Mouse (Mus musculus) ES-CJ7 (cell line): ENCODE data around the gene Krt14.

Experiments
- DNase-seq: peaks from one replicate; pipeline ENCODE4 v3.0.0; 2011; ENCODE audit warnings: low read depth, low spot score

Gene Krt14

GRCm38 (mm10) chr11:100168071-100168470, 39.3 kb downstream of the Krt14 start:
- no peak for DNase-seq

- no peak for DNase-seq
Measured at GRCm38 (mm10) chr11:100164392-100164791, 43.0 kb downstream of the Krt14 start.

- no peak for DNase-seq
Measured at GRCm38 (mm10) chr11:100157908-100158477, 49.4 kb downstream of the Krt14 start.

- no peak for DNase-seq
Measured at GRCm38 (mm10) chr11:100157331-100157730, 50.0 kb downstream of the Krt14 start.

- no peak for DNase-seq
Measured at GRCm38 (mm10) chr11:100155497-100156255, 51.7 kb downstream of the Krt14 start.
